Mouse (Mus musculus) right cerebral cortex, postnatal 36 days (tissue): ENCODE measurements around the gene Mrps7.
A peak's percentile ranks its signal among the peaks of the same experiment; 100 is the strongest.

Experiments used
- DNase-seq, 2 experiments: peaks; one replicate each; pipeline ENCODE4 v3.0.0; 2022; ENCODE audit warnings: low spot score in 2 of 2, mixed read lengths in 1 of 2

Mrps7 gene

DNA sequence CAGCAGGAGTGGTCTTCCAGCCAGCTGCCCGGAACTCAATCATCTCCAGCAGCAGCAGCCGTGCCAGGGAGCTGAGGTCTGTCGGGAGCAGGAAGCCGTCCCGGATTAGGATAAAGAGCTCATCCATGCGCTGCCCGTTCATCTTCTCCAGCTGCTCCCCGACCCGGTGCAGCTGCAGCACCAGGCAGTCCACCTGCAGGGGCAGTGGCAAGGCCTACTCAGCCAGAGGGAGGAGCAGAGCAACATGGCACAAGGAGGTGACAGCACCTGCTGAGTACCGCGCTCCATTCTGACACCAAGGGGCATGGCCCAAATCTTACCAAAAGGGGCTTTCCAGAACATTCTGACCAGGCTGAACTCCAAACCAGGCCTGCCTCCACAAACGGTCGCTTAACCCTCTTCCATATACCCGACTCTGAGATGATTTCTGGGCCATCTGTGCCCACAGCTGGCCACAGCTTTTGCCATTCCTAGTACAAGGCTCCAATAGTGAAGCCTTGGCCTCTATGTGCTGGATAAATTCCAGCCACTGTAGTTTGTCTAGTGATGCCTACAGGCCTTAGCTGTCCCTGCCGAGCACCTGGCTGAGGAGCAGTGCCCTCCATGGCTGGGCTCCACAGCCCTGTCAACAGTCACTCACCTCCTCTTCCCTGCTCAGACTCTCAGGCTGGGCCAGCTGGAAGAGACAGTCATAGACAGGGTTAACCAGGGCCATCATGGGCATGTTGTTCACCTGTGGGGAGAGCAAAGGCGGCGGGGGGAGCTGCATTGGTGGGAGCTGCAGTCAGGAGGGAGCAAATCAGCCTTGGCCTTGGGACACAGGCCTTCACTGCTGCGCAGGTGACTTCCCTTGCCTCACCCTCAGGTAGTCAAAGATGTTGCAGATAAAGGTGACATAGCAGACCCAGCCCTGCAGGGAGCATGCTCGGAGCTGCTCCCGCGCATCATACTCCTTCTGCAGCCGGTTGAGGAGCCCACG lies 5.0 kb downstream of the Mrps7 start:
- DNase-seq: no peak

DNA sequence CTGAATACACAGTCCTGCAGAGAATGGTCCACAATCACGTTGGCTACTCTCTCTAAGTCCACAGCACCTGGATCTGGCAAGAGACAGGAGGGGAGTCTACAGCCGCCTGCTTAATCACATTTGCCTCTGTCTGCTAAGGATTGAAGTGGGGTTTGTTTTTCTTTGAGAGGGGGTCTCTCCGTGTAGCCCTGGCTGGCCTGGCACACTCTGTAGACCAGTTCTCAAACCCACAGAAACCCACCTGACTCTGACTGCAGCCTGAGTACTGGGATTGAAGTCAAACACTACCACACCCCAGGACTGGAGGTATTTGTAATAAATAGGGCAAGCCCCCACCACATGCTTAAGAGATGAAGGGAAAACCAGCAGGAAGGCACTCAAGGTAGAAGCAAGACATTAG lies 5.9 kb downstream of the Mrps7 start:
- DNase-seq: no peak

DNA sequence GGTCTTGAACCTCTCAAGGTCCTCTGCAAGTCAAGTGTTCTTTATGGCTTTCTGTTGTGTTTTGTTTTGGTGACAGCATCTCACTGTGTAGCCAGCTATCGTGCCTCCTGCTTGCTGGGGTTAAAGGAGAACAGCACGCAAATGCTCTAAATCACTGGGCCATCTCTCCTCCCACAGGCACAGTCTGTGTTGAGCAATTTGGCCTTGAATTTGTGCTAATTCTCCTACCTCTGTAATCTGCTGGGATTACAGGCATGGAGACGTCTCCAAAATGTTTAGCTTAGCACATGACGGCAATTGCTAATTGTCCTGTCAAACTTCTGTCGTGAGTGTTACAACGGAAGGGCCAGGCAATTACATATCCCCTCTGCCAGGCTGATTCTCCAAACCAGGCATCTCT lies 7.4 kb downstream of the Mrps7 start:
- DNase-seq: no peak

DNA sequence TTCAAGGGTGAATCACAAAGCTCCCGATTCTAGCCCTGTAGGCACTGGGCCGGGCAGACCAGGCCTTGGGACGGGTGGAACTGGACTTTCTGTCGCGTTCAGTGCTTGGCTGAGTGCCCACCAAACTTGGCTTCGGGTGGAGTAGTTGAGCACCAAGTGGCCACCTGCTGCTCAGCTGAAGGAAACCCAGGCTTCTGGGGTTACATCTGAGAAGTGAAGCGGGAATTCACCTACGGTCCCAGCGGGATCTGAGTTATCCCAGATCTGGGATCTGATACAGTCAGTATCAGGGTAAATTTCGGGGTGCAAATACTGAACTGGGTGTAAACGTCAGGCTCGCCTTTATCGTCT lies 8.3 kb downstream of the Mrps7 start:
- DNase-seq: peak in 1 of 2 experiments; percentile 43

DNA sequence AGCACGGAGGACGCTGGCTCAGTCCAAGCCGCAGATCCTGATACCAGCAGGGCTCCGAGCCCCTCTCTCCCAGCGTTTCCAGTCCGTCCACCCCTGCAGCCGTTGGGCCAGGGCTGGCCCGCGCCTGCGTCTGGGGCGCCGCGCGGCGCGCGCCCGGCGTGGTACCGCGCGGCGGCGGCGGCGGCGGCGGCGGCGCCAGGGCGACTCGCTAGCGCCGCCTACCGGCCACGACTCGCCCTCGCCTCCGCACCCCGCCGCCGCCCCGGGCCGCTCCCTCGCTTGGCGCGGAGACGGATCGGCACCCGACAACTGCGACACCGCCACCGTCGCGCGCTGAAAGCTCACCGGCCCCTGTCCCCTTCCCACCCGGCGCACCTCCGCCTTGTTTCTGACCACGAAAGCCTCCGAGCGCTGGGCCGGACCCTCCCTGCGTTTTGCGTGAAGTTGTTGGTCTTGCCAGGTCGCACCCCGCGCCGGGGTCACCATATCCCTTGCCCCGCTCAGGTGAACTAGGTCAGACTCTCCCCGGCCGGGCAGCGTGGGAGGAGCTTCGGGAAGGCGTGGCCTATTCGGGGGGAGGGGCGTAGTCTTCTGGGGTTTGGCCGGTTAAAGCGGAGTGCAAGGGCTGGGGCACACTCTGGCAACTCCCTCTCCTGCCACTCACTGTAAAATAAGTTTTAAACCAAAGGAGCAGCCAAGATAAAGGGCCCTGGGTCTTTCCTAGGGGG lies 8.8 kb downstream of the Mrps7 start, which contains the start of gene Mif4gd:
TSS of gene Mif4gd (minus strand) at position 560 of the 728 bp plus-strand sequence.
- DNase-seq: peak; percentile 58 to 61

DNA sequence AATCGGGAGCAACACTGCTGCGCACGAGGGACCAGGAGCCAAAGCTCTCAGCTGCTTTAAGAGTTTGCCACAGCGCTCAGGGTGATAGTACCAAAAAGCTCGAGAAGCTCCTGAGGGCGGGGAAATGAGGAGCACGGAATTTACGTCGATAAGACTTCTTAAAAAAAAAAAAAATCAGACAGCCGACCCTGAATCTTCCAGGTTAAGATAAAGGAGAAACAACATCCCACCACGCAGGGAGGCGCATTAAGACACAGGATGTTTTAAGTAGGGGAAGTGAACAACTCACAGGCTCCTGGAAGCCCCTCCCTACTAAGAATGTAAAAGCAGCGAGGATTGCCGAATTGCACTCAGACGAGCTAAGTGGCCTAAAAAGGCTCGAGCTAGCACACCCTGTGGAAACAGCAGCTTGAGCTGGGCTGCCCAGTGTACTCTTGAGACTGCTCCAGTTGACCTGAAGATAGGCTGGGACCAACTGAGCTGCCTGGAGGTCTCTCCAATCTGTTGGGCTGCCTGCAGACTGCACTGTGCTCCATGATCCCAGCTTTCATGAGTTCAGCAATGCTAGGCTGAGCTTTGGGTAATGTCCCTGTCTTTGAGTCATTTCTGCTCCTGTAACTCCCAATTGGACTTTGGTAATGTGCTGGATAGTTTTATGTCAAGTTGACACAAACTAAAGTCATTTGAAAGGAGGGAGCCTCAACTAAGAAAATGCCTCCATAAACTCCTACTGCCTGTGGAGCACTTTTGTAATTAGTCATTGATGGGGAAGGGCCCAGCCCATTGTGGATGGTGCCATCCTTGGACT lies 9.6 kb downstream of the Mrps7 start:
- no peak for DNase-seq

DNA sequence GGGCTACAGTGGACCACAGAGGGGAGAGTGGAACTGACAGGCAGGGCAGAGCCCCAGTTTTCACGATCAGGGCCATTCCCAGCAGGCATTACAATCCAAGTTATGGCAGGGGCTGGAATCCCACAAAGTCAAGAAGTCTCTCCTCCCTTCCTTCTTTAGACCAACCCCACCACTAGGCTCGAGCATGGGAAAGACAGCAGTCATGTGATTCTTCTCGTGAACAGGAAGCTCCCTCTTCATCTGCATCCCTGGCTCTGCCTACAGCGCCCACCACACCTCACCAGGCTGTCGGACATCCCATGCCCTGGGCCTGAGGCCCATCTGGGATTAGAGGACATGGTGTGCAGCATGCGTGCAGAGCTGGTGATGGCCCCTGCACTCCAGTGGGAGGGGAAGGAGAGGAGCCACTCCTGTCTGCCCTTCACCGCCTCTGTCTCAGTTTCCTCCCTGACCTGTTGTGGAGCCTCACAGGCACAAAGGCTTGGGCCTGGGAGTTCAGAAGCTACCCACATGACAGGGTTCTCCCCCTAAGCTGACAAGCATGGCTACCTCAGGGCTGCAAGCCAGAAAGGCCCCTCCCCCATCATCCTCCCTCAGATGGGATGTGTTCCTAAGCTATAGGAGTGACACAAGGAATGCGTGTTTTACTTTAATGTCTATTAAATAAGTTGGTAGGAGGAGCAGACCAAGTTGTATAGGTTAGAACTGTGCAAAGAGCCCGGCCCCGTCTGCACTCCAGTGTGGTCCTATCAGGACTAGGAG lies 10.8 kb downstream of the Mrps7 start:
- no peak for DNase-seq

DNA sequence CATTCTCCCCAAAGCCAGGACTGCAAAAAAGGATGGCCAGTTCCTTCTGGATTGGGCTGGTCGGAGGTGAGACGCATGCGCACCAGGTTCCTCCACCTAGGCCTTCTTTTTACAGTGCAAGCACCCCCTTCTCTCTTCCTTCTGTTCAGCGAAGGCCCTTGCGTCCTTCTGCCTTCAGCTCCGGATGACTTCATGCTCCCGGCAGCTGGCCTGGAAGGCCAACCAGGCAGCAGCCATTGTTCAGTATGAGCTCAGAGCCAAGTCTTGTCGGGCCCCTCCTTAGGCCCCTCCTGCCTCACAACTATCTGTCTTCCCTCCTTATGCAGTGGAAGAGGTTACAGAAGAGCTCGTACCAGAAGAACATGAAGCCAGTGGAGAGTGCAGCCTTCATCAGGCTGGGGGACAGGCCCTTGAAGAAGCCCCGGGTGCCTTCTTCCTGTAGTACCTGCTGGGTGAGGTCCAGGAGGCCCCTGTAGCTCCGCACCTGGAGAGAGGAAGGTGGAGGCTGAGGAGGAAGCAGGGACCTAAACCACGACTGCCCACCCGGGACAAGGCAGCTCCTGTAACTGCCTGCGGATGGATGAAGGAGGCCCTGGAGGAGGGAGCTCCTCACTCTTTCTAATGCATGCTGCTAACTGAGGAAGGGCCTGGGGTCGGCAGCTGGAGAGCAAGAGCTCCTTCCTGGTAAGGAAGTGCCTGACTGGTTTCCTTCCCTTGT lies 11.5 kb downstream of the Mrps7 start:
- DNase-seq: no peak

DNA sequence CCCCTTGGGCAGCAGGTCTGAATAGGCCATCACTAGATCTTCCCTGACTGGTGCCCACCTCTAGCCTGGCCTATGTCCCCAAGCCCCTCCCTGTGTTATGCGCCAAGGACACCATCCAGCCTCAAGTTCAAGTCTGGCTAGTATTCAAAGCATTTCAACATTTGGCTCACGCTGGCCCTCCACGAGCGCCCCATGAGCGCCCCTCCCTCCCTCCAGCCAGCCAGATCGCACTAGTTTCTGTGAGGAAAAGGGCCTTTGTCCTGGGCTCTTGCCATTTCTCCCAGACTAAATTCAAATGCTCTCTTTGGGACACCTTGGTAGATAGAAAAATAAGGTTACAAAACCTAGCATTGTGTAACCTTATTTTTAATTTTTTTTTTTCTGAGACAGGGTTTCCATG lies 12.2 kb downstream of the Mrps7 start:
- no peak for DNase-seq

DNA sequence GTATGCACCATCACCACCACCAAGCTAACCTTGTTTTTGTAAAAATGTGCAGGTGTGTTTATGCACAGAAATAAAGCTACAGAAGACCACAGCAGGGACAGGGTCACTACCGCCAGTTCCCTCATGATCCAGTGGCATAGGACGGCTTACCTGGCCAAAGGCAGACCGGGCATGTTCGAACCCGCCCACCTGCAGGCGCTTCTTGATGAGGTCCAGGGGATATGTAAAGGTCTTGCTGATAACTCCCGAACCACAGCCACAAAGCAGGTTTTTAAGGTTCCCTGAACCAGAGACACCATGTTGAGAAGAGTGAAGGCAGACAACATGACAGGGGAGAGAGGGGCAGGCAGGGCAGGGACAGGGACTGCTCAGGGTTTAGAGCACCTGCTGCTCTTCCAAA lies 12.6 kb downstream of the Mrps7 start:
- DNase-seq: no peak

DNA sequence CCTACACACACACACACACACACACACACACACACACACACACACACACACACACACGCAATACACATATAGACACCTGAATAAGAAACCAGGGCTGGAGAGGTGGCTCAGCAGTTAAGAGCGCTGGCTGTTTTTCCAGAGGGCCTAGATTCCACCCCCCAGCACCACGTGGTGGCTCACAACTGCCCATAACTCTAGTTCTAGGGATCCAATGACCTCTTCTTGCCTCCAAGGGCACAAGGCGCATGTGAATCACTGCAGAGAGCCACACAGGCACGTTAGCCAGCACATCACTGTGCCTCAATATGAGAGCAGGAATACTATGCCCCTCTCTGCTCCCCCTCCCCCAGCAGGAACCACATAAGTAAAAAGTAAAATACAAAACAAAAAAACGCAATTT lies 13.2 kb downstream of the Mrps7 start:
- no peak for DNase-seq

DNA sequence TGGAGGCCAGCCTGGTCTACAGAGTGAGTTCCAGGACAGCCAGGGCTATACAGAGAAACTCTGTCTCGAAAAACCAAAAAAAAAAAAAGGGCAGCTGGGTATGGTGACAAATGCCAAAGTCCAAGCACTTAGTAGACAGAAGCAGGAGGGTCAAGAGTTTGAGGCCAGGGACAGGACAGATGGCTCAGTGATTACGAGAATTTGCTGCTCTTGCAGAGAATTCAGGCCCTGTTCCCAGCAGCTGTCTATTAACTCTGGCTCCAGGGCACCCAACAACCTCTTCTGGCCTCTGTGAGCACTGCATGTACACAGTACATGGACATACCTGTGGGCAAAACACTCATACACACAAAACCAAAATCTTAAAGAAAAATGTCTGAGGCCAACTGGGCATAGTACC lies 14.3 kb downstream of the Mrps7 start:
- DNase-seq: no peak

DNA sequence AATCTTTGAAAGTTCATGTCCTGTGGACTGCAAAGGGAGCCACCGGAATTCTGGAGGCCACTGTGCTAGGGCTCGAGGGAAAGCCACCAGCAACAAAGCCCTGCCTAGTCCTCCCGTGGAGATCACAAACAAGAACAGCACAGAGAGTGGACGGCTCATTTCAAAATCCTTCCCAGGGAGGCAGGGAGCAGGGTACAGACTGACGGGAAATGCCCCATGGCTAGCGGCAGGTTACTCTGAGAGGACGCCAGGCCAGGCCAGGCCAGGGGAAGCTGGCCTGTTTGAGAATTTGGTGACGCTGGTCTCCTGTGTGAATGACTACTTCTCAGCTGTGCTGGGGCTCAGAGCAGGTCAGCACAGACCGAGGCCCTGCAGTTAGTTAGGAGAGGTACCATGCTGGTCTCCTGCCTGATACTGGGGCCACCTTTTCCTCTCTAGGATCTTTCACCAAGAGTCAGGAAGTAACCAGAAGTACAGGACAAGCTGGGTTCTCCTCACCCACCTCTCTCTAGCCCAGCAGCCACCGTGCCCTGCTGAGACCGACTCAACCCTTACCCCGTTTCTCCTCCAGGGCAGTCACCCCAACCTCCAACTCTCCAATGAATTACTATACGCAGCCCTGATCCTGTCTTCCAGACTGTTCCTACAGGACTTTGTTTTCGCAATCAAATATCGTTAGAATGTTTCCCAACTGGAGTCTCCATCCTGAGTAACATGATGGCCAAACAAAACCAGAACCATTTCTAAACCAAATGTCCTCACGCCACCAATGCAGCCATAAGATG lies 15.2 kb downstream of the Mrps7 start:
- DNase-seq: no peak

DNA sequence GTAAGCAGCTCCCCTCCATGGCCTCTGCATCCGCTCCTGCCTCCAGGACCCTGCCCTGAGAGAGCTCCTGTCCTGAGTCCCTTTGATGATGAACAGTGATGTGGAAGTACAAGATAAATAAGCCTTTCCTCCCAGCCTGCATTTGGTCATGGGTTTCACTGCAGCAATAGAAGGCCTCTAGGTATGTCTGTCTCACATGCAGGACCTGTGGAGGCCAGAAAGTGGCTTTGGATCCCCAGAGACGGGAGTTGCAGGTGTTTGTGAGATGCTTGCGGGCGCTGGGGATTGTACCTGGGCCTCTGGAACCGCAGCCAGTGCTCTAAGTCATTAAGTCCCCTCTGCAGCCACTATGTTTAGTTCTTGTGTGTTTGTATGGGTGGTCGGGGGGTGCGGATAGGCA lies 16.2 kb downstream of the Mrps7 start:
- no peak for DNase-seq

DNA sequence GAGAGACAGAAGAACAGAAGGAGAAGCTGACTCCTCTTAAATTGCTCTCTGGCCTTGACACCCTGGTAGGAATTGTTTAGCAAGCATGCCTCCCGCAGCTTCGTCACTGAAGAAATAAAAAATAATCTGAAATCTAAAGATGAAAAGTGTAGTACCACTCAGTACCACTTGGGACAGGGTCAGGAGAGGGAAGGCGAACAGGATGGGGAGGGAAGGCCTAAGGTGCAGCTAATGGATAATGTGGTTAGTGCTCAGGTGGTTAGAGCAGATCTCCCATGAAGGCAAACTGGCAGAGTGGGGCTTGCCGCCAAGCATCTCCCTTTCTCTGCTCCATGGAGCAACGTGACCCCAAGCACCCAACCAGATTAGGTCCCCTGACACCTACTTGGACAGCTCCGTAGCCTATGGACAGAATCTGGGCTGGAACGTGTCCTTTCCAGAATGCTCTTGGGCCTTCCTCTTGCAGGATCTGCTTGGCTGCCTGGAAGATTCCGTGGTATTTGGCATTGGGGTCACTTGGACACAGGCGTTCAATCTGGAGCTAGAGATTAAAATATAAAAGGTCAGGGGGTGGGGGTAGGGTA lies 19.9 kb downstream of the Mrps7 start:
- DNase-seq: no peak

DNA sequence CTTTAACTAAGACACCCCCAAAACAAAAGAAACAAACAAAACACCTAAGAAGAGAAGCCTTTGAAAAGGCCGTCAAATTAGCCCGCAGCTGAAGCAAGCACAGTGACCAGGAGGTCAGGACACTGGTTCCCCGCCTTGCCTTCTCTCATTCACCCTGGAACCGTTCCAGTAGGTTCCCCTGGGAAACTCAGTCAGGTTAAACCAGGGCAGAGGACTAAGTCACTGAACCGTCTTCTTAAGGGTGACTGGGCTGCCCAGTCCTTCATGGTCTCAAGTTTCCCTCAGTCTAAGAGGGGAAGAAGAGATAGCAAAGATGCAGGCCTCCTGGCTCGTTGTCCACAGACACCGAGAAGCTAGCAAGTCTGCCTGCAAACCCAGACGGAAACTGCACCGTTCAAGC lies 22.2 kb downstream of the Mrps7 start:
- DNase-seq: no peak

DNA sequence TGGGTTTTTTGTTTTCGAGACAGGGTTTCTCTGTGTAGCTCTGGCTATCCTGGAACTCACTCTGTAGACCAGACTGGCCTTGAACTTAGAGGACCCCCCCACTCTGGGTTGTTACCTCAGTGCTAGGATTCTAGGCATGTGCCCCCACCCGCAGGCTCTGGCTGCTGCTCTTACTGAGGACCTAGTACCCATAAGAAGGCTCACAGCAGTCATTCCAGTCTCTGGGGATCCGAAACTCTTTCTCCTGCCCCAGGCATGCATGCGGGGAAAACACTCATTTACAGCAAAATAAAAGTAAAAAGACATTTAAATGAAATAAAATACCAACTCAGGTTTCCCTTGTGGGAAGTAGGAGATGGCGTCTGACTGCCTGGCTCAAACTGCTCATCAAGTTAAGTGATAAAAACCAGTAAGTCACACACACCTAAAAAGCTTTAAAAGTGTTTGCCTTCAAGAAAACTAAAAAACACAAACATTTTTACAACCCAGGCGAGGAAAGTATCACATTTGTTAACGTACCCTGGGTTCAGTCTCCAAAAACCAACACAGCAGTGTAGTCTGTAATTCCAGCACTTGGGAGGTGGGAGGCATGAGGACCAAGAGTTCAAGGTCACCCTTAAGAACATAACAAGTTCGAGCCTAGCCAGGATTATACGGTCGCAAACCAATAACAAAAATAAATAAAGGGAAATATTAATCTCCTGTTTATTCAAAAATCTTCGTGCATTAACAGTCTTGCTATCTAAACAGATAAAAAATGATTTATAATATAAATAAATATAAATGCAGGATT lies 23.3 kb downstream of the Mrps7 start:
- DNase-seq: no peak

DNA sequence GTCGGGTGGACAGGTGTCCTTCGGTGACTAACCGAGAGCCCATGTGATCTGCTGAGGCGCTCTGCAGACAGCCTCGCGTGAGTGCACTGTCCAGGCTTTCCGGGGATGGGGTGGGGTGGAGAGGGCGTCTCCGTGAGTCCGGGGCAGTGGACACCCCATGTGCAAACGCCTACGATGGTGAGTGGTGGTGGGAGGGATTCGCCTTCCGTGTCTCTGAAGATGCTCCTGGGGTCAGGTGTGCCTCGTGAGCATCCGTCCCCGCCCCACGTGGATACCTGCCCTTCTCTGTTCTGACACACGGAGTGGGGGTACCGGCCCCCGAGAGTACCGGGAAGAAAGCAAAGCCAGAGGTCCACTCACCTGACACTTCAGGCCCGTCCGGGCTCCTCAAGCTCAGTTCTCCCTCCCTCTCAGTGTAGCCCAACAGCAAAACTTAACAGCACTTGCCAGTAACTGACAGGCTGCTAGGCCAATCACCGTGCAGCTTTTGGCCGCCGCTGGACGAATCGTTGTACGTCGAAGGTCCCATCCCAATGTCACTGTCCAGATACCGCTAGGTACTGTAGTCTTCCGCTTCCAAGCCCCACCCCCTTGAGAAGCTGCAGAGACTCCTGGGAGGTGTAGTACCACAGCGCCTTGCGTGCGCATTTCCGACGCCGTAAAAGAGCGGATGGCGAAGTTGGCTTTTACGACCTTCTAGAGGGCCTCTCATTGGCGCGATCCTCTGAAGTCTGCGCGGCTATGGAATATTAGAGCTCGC lies 24.2 kb downstream of the Mrps7 start, which contains the start of gene Slc25a19:
TSS of gene Slc25a19 (minus strand) at position 591 of the 760 bp plus-strand sequence.
- peak; percentile 99 to 100 for DNase-seq
